Mouse (Mus musculus) olfactory bulb, adult 2 months (tissue): ENCODE data around the gene Stip1.

Experiments
- CTCF ChIP-seq: fragments of 200-500 bp; IDR thresholded peaks from 2 replicates; pipeline ENCODE4 v1.5.1; 2012; ENCODE audit warnings: low read depth, mild to moderate bottlenecking, low read length, moderate library complexity; ENCODE audit not compliant: insufficient read depth
- POLR2A ChIP-seq: fragments of 200-500 bp; IDR thresholded peaks from 2 replicates; pipeline ENCODE4 v1.6.1; 2012; ENCODE audit warnings: mild to moderate bottlenecking, low read depth, low read length, moderate library complexity; ENCODE audit not compliant: insufficient read depth

GRCm38 (mm10) chr19:6978639-6978974 is 61.2 kb downstream of the Stip1 start:
- no peak for TF ChIP-seq POLR2A
- no peak for TF ChIP-seq CTCF
